Mouse (Mus musculus) spleen, adult 2 months (tissue): ENCODE measurements around the gene Gm20388.

Experiments
- CTCF ChIP-seq: fragments of 200-500 bp; IDR thresholded peaks from 2 replicates; pipeline ENCODE4 v1.5.1; 2011; ENCODE audit warnings: mild to moderate bottlenecking, inconsistent platforms; ENCODE audit not compliant: insufficient read depth, insufficient read length, insufficient replicate concordance; ENCODE audit errors: extremely low read depth
- POLR2A ChIP-seq: fragments of 200-500 bp; IDR thresholded peaks from 2 replicates; pipeline ENCODE4 v1.6.1; 2011; ENCODE audit warnings: low read depth, low read length, inconsistent platforms

DNA sequence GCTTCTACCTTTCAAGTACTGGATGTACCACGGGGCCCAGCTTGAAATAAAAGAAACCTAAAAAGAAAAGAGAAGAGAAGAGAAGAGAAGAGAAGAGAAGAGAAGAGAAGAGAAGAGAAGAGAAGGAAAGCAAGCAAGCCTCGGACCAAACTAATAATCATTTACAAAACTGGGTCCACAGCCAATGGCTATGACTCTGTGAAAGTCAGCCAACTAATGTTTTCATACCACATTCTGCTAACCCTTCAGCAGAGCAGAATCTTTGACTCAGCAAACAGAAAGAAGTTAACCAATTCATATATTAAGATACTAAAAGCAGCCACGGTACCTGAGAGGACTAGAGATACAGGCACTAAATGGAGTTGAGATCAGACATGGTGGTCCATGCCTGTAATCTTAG is 3381.6 kb downstream of the Gm20388 start:
- TF ChIP-seq CTCF, result no peak
- TF ChIP-seq POLR2A, result no peak
